Mouse (Mus musculus) layer of hippocampus, adult 18-20 months (tissue): ENCODE measurements around the gene Xpo4. TPM values are rescaled to one million over a fixed set of nuclear protein-coding genes. Genes with fewer than 3 reads are reported as not detected.

Experiments
- DNase-seq, 2 experiments: peaks; one replicate each; pipeline ENCODE4 v3.0.0; 2022; ENCODE audit warnings: low spot score in 2 of 2
- total RNA-seq, 2 experiments: library from RNA; stranded (reverse); gene quantifications; 2 replicates each; pipeline ENCODE4 v1.2.3; 2021

Xpo4 gene
- total RNA-seq, 2 experiments from 2014 or later, result 12.2 to 13.1 TPM

DNA sequence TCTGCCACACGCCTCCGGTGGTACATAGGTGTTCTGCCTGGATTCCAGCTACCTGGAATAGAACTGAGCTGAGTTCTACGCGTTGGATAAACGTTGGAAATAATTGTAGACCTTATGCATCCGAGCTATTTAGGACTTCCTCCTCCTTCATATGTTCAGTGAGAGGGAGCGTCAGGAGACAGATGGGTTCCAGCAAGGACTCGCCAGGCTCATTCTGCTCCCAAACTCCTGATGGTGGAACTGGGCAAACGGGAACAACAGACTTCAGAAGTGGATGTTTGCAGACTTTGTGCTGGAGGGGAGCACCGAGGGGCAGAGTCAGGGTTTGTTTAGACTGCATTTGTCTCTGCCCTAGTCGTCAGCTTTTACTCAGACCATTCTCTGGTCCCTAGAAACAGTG, 124.5 kb downstream of the Xpo4 start:
- DNase-seq, result peak in 1 of 2 experiments; percentile 65

DNA sequence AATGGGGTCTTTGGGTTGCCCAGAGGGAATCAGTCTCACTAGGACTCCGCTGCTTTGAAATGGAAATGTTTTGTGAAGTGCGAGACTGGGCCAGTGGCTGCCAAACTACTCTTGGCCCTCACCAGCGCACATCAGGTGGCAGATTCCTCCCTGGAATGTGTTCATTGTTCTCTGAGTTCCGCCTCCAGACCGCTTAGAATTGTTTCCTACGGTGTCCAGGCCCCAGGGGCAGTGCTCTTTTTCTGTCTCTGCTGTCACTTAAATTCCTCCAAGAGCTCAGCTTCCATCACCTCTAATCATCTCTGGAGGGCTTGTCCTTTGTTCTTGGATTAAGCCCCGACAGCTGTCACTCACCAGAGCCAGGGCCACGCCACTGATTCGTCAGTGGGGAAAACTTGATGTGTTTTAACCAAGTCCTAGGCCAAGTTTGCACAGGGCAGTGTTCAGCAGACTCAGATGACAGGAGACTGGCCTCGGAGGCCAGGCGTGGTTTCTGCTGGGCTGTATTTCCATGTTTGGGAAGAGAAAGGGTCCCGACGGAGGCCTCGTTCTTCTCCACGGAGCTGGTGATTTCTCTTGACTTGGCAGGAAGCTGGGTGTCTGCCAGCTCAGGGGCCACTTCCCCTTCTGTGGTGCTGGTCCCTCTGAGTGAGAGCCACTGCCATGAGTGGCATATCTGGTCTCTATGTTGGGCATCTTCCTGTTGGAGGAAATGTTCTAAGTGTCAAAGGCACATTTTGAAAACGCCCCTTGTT, 127.8 kb downstream of the Xpo4 start:
- DNase-seq, result no peak

DNA sequence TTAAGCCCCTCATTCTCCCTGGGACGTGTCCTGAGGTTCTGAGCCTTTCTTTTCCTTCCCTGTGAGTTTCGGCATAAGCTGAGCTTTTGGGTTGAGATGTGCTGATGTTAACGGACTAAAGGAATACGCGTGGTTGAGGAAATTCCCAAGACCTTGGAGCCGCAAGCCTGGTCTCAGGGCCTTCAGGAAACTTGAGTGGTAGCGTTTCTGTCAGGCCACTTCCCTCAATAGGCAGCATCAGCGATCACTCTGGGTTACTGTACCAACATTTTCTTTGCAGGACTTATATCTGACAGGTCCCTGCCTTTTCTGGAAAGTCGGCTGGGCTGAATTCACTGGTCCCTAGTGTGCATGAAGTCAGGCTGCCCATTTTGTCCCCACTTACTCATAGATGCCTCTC, 128.4 kb downstream of the Xpo4 start:
- DNase-seq, result no peak

DNA sequence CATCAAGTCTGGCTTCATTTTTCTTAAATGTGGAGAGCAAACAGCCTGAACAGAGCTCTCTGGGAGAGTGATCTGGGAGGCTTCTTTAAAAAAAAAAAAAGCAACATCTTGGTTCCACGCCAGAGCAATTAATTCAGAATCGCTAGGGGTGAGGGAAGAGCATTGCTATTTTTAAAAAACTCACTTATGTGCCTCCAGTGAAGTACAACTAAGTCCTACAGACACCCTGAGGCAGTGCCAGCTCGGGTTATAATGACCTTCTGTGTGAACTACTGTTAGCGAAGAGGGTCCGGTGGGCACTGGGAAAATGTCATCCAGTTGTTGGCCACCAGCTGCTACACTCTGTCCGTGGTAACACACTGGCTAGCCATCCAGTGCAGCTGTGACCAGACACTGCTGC, 129.6 kb downstream of the Xpo4 start:
- no peak for DNase-seq

DNA sequence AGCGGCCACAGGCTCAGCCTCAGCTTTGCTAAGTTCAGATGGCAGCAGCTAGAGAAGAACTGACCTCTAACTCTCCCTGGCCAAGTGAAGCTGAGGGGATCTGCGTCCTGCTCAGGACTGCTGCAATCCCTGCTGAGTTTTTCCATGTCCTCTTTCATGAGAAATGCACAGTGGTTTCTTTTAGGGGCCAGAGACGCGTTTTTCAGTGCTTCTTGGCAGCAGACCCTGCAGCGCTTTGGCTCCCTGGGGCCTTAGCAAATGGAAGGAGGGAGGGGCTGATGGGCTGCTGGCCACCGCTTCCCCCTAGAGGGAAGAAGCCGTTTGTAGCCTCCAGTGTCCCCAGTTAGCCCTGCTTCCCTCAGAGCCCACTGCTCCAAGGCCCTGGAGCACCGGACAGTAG, 130.3 kb downstream of the Xpo4 start:
- DNase-seq, result no peak

DNA sequence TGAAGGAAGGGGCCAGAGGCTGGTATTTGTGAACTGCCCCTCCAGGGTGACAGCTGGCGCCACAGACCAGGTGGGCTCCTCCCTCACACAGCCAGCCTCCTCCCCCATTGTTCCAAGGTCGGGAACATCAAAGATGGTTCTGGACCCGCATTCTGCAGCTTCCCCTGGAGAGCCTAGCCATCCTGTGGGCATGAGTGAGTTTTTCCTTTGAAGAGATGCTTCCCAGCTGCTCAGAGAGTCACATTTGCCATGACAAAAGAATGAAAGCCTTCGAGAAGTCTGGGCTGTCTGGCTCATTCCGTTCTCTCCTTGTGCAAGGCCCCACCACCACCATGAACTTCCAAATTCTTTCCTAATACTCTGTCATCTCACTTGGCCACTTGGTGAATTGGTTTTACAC, 130.9 kb downstream of the Xpo4 start:
- DNase-seq, result no peak

DNA sequence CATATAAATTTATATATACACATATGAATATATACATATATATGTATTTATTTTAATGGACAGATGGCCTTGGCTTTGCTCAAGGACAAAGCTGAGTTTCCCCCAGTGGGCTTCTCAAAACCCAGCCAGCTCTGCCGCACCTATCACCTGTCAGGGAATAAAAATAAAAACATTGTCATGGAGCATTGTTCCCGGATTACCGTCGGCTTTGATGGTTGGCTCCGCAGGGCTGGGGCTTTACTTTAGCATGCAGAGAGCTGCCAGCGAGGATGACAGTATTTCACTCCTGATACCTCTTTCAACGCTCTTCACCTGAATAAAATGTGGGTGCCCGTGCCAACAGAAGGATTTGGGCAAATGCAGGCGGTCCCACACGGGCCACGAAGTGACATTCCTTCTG, 131.4 kb downstream of the Xpo4 start:
- DNase-seq, result no peak

DNA sequence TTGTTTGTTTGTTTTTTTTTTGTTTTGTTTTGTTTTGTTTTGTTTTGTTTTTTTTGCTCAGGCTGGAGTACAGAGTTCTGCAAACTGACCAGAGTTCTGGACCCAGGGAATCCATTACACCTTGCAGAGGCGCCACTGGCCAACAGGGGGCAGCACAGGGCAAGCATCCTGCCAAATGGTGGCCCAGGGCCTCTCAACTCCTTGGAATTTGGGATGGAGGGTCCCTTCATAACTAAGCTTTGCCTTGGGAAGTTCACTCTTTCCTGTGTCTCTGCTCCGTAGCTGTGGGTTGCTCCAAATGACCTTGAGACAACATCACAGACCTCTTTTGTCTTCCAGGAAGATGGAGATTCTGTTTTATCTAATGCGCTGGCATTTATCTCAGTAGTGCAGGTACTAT, 132.0 kb downstream of the Xpo4 start:
- DNase-seq, result peak in 1 of 2 experiments; percentile 67

DNA sequence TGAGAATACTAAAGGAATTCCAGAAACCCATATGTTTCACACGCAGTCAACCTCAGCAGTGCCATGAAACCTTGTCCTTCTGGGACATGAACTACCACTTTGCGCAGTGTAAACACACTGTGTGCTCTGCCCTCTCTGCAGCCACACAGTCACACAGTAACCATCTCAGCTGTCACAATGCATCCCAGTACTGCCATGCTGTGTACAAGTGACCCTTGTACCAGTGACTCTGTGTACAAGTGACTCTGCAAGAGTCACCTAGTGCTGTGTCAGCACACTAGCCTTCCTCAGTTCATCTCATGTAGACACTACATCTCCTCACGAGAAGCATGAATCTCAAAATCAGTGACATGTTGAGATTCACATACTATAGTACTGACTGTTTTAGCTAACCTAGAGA, 132.7 kb downstream of the Xpo4 start:
- DNase-seq, result no peak

DNA sequence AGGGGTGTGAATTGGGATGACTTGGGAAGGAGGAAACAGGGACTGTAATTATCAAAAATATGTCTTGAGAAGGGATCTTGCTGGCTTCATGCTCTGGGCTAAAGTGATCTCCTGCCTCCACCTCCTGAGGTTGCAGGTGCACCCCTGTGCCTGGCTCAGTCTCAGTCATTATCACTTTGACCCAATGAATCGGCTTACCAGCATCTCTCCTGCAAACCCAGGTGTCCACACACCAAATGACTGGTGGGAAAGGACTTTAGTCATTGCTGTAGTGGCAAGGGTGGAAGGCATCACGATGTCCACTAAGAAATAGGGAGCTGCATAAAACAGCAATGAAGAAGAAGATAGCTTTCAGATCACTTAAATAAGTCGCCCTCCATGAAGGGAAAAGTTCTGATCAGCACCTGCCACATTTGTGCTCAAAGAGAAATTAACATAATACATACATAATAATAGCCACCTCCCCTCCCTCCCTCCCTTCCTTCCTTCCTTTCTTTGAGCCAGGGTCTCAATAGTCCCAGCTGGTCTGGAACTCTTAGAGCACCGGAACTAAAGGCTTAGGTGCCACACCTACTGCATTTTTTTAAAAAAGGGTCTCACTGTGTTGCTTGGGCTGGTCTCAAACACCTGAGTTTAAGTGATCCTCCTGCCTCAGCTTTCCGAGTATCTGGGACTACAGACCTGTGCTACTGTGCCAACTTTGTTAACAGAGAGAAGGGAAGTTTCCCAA, 135.3 kb downstream of the Xpo4 start:
- no peak for DNase-seq

DNA sequence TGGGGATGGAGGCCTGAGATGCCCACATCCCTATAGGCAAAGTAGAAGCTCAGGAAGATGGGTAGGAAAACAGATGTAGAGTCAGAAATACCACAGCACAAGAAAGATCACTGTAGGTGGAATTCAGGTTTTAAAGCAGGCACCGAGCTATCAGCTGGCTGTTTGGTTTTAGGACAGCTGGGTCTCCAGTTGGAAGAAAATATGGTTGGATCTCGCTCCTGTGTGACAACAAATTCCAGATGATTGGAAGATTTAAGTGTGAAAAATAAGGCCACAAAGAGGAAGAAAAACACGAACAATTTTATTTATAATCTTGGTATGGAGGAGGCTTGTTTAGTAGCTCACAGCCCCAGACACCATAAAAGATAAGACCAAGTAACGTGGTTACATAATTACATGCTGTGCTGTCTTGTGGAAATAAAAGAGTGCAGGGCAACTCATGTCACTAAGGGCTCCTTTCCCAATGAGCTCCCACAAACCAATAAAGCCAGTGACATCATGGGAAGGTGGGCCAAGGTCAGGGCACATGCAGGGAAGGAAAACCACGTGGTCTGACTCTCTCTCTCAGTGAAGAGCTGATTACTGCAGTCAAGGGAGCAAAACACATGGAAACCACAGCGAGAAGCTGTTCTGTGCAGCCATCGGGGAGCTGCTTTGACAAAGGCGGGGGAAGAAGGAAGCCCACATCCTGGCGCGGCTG, 136.0 kb downstream of the Xpo4 start:
- peak in 1 of 2 experiments; percentile 67 for DNase-seq

DNA sequence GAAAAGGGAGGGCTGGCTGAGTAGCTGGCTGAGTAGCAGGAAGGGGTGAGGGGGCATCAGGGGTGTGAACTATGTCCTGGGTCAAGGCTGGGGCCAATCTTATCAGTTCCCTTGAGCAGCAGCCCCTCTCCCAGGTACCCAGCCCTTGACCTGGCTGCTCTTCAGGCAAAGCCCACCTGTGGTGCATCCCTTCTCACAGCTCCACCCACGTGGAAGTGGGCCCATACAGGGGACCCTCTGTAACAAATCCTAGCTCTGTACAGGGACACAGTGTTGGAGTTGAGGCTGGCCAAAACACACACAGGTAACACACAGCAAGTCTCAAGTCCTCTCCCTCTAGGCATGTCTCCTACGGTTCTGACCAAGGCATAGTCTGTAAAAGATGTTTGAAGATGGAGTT, 137.6 kb downstream of the Xpo4 start:
- DNase-seq, result no peak

Other genes with a start within 250 kb of the Xpo4 start
- gene Ift88, start 241.4 kb downstream of the Xpo4 start, total RNA-seq, result 10 to 100 TPM; 13.2 to 15.0 TPM
- 10 to 100 TPM; 14.1 to 14.2 TPM for gene Il17d, start 140.7 kb downstream of the Xpo4 start, total RNA-seq
- 10 to 100 TPM; 30.3 to 35.9 TPM for gene Eef1akmt1, start 93.8 kb downstream of the Xpo4 start, total RNA-seq
- 1 to 10 TPM in 1 of 2 experiments, under 1 TPM in 1; 0.30 to 2.5 TPM for gene Gm49361, start 80.7 kb upstream of the Xpo4 start, total RNA-seq
- 10 to 100 TPM; 52.7 to 54.4 TPM for gene Lats2, start 93.0 kb upstream of the Xpo4 start, total RNA-seq
- 10 to 100 TPM; 44.9 to 58.8 TPM for gene Sap18, start 132.8 kb upstream of the Xpo4 start, total RNA-seq
- gene Ska3, start 160.8 kb upstream of the Xpo4 start, total RNA-seq, result under 1 TPM; 0.32 to 0.58 TPM
- gene Mrpl57, start 160.8 kb upstream of the Xpo4 start, total RNA-seq, result 10 to 100 TPM; 64.5 to 72.0 TPM
- gene Zdhhc20, start 224.8 kb upstream of the Xpo4 start, total RNA-seq, result 10 to 100 TPM; 45.1 to 48.4 TPM